ENCODE assay signal across 25 mouse cellular contexts in the genomic region with DNA sequence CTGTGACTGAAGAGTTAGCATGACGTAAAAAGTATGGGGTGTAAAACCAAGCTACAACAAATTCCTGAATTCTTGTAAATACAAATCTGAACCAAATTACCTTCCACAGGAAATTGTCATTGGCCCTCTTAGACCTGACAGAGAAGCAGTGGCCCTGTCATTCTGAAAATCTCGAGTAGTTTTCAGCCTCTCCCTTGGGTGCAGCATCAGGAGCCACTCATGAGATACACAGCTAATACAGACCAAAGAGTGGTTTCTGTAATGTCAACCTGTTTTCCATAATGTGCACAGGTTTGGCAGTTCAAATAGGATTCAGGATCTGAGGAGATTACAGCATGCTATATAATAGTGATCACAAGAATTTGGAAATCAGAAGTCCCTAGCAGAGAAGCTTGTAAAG. TPM values are rescaled to one million over a fixed set of nuclear protein-coding genes. Genes with fewer than 3 reads are reported as not detected.
DNase-seq lines count a peak whose midpoint lies in the region; ATAC-seq and TF ChIP-seq lines count a peak whose summit lies in the region.
"Had no signal": no experiment of that assay in that cellular context is flagged by ENCODE, and none has a peak within 500 bp of the region (broad histone marks: within the 10 kb centered on the region; RNA-seq: fewer than 3 reads in every experiment).

No protein-coding gene starts in this region.

- H3K4me2 ChIP-seq in liver, embryonic 11.5 days, result no peak overlapping the region
- no peak overlapping the region for H3K4me2 ChIP-seq in CH12.LX (ENCODE audit: insufficient read depth, low read depth, poor library complexity, severe bottlenecking)
- H3K4me2 ChIP-seq in liver, embryonic 14.5 days (ENCODE audit: low read depth), result no peak overlapping the region
- no peak overlapping the region for H3K4me2 ChIP-seq in midbrain, embryonic 11.5 days
- H3K4me2 ChIP-seq: embryonic facial prominence, embryonic 13.5 days; embryonic facial prominence, embryonic 15.5 days; forebrain, embryonic 13.5 days; forebrain, embryonic 15.5 days had no signal

- WGBS in liver, embryonic 11.5 days, result 68% methylated on average over 2 of the region's 2 CpGs
- WGBS in liver, embryonic 14.5 days (ENCODE audit: insufficient replicate concordance), result 65% methylated on average over 2 of the region's 2 CpGs
- 69% methylated on average over 2 of the region's 2 CpGs for WGBS in midbrain, embryonic 11.5 days

- no peaks in the 10 kb centered on the region for H3K27me3 ChIP-seq in liver, embryonic 11.5 days (replicated peaks; ENCODE audit: control insufficient read depth, insufficient read depth, low read length)
- H3K27me3 ChIP-seq in CH12.LX (replicated peaks) (no peaks in the 10 kb centered on the region), MEL (ENCODE audit: control insufficient read depth in 1 of 2, insufficient read depth in 2 of 2, low read length in 2 of 2) (no peaks in the 10 kb centered on the region)
- no peaks in the 10 kb centered on the region for H3K27me3 ChIP-seq in liver, embryonic 14.5 days (ENCODE audit: control insufficient read depth, insufficient read depth, low read length)
- no peaks in the 10 kb centered on the region for H3K27me3 ChIP-seq in midbrain, embryonic 11.5 days (ENCODE audit: control insufficient read depth, insufficient read depth, low read length)
- H3K27me3 ChIP-seq: embryonic facial prominence, embryonic 13.5 days; embryonic facial prominence, embryonic 15.5 days; forebrain, embryonic 13.5 days; forebrain, embryonic 15.5 days had no signal

- TF ChIP-seq CTCF in CH12.LX (conservative IDR thresholded peaks at IDR 0.05 in 1 of 2, IDR thresholded peaks at IDR 0.05 in 1 of 2; ENCODE audit: low read depth in 2 of 2, low read length in 2 of 2), result no peak
- TF ChIP-seq CTCF in MEL (IDR thresholded peaks at IDR 0.05 in 2 of 3, conservative IDR thresholded peaks at IDR 0.05 in 1 of 3; ENCODE audit: control insufficient read depth in 1 of 3, insufficient read depth in 1 of 3, low read depth in 2 of 3, low read length in 3 of 3, poor library complexity in 1 of 3, severe bottlenecking in 1 of 3), result no peak
- no peak for TF ChIP-seq CTCF in liver, embryonic 14.5 days (IDR thresholded peaks at IDR 0.05; ENCODE audit: low read depth)

- peaks cover 35% of the 10 kb centered on the region for H3K4me1 ChIP-seq in liver, embryonic 11.5 days (replicated peaks; ENCODE audit: control insufficient read depth, insufficient read depth, low read length)
- H3K4me1 ChIP-seq in CH12.LX (ENCODE audit: control insufficient read depth in 1 of 2, insufficient read depth in 2 of 2), result peaks cover 50 to 95% of the 10 kb centered on the region in 2 experiments
- peaks cover 50 to 60% of the 10 kb centered on the region in 2 experiments for H3K4me1 ChIP-seq in MEL (ENCODE audit: control insufficient read depth in 1 of 2, insufficient read depth in 2 of 2, low read length in 2 of 2)
- H3K4me1 ChIP-seq in liver, embryonic 14.5 days (replicated peaks; ENCODE audit: control insufficient read depth in 2 of 2, insufficient read depth in 2 of 2, low read length in 1 of 2), result peaks cover 43 to 52% of the 10 kb centered on the region in 2 experiments
- H3K4me1 ChIP-seq in midbrain, embryonic 11.5 days (ENCODE audit: control insufficient read depth, insufficient read depth, low read length), result no peaks in the 10 kb centered on the region
- H3K4me1 ChIP-seq: embryonic facial prominence, embryonic 13.5 days; embryonic facial prominence, embryonic 15.5 days; forebrain, embryonic 13.5 days; forebrain, embryonic 15.5 days had no signal

- H3K79me2 ChIP-seq in CH12.LX (replicated peaks; ENCODE audit: control insufficient read depth, extremely low read depth, insufficient read depth, poor library complexity, severe bottlenecking) (peaks cover 63% of the 10 kb centered on the region), MEL (ENCODE audit: control insufficient read depth, insufficient read depth, low read length, poor library complexity) (peaks cover 22% of the 10 kb centered on the region; the same call in 1 of the 2 replicates)

- H3K9me3 ChIP-seq in liver, embryonic 11.5 days (ENCODE audit: control insufficient read depth, low read length), result no peaks in the 10 kb centered on the region
- H3K9me3 ChIP-seq in CH12.LX (replicated peaks; ENCODE audit: low read length) (no peaks in the 10 kb centered on the region), MEL (replicated peaks; ENCODE audit: insufficient read depth, low read length) (no peaks in the 10 kb centered on the region)
- no peaks in the 10 kb centered on the region for H3K9me3 ChIP-seq in liver, embryonic 14.5 days (ENCODE audit: control insufficient read depth, low read length)
- H3K9me3 ChIP-seq in midbrain, embryonic 11.5 days (ENCODE audit: control insufficient read depth, low read length), result peaks cover 2% of the 10 kb centered on the region; the same call in 1 of the 2 replicates
- H3K9me3 ChIP-seq: embryonic facial prominence, embryonic 13.5 days; embryonic facial prominence, embryonic 15.5 days; forebrain, embryonic 13.5 days; forebrain, embryonic 15.5 days; G1E had no signal

- no peak overlapping the region for H3K9ac ChIP-seq in liver, embryonic 11.5 days (ENCODE audit: low read depth, low read length)
- no peak overlapping the region for H3K9ac ChIP-seq in CH12.LX (ENCODE audit: insufficient read depth, low read depth)
- H3K9ac ChIP-seq in MEL (ENCODE audit: control insufficient read depth, low read depth, low read length, poor library complexity, severe bottlenecking), result no peak overlapping the region
- H3K9ac ChIP-seq in liver, embryonic 14.5 days (replicated peaks), result no peak overlapping the region
- H3K9ac ChIP-seq in midbrain, embryonic 11.5 days (ENCODE audit: low read length), result no peak overlapping the region
- H3K9ac ChIP-seq: embryonic facial prominence, embryonic 13.5 days; embryonic facial prominence, embryonic 15.5 days; forebrain, embryonic 13.5 days; forebrain, embryonic 15.5 days; forebrain, postnatal 0 days had no signal

- no peak; the same call in 1 of the 2 replicates for TF ChIP-seq RAD21 in CH12.LX (IDR thresholded peaks at IDR 0.05; ENCODE audit: low read depth, low read length)
- TF ChIP-seq RAD21 in MEL (IDR thresholded peaks at IDR 0.05; ENCODE audit: low read depth, low read length), result no peak

- dilution Hi-C loops in CH12.LX (cut with MboI; ENCODE audit: extremely low pct_ligation_motif_present, extremely low pct_unique_long_range_greater_than_20kb, low sequenced_read_pairs), result no loop called here

- intact Hi-C loops in left cerebral cortex, postnatal 10 days (cut with DNase I), result no loop called here

- ATAC-seq in liver, embryonic 11.5 days (replicated peaks; ENCODE audit: low FRiP score), result no peak
- ATAC-seq in liver, embryonic 14.5 days (ENCODE audit: insufficient read depth), result no peak
- ATAC-seq in midbrain, embryonic 11.5 days (ENCODE audit: low FRiP score), result no peak
- ATAC-seq: forebrain, embryonic 13.5 days; forebrain, embryonic 15.5 days; forebrain, postnatal 0 days had no signal

- TF ChIP-seq POLR2A in CH12.LX (IDR thresholded peaks at IDR 0.05; ENCODE audit: low read depth, low read length) (no peak), MEL (IDR thresholded peaks at IDR 0.05; ENCODE audit: control insufficient read depth in 1 of 2, insufficient read depth in 1 of 2, low read depth in 1 of 2, low read length in 2 of 2, poor library complexity in 1 of 2) (no peak)

- H3K36me3 ChIP-seq in liver, embryonic 11.5 days (ENCODE audit: control insufficient read depth, insufficient read depth, low read length), result no peaks in the 10 kb centered on the region
- peaks cover 20 to 85% of the 10 kb centered on the region in 2 experiments for H3K36me3 ChIP-seq in CH12.LX (replicated peaks in 1 of 2; ENCODE audit: control insufficient read depth in 1 of 2, insufficient read depth in 1 of 2, low read length in 1 of 2)
- peaks cover 23 to 81% of the 10 kb centered on the region in 2 experiments for H3K36me3 ChIP-seq in MEL (ENCODE audit: control insufficient read depth in 1 of 2, insufficient read depth in 2 of 2, low read length in 2 of 2)
- H3K36me3 ChIP-seq in liver, embryonic 14.5 days (replicated peaks; ENCODE audit: control insufficient read depth, insufficient read depth, low read depth), result peaks cover 8% of the 10 kb centered on the region
- H3K36me3 ChIP-seq in midbrain, embryonic 11.5 days (ENCODE audit: control insufficient read depth, insufficient read depth, low read length), result no peaks in the 10 kb centered on the region
- H3K36me3 ChIP-seq: embryonic facial prominence, embryonic 13.5 days; embryonic facial prominence, embryonic 15.5 days; forebrain, embryonic 15.5 days had no signal

- no peak for DNase-seq in liver, embryonic 11.5 days (ENCODE audit: low spot score)
- DNase-seq in liver, result no peak
- DNase-seq in CH12.LX (ENCODE audit: extremely low read depth), result peak; percentile 73
- no peak for DNase-seq in MEL (ENCODE audit: low read depth, low spot score)
- DNase-seq in liver, embryonic 14.5 days (ENCODE audit: low read depth in 3 of 3, low spot score in 3 of 3), result no peak
- no peak for DNase-seq in midbrain, embryonic 11.5 days (ENCODE audit: low spot score, missing footprints)
- no peak for DNase-seq in left cerebral cortex, postnatal 10 days (ENCODE audit: extremely low spot score in 1 of 2, low spot score in 2 of 2)
- DNase-seq in gastrocnemius, postnatal 4 days (ENCODE audit: low spot score in 2 of 2), result no peak
- DNase-seq: adrenal gland, adult 2 months; adrenal gland, postnatal 10 days; adrenal gland, postnatal 25 days; cerebellum, adult 11 months; cerebellum, adult 18-20 months; cerebellum, adult 8-10 months; cerebellum, adult 9-11 months; cerebellum, postnatal 14 days; cerebellum, postnatal 36 days; embryo, embryonic 11 days; forebrain, postnatal 0 days had no signal

- H3K27ac ChIP-seq in liver, embryonic 11.5 days (ENCODE audit: low read depth, low read length), result peak overlapping the region; percentile 16; the same call in 1 of the 2 replicates
- H3K27ac ChIP-seq in CH12.LX (ENCODE audit: insufficient read depth, low read depth) (peak overlapping the region; percentile 14; the same call in 1 of the 2 replicates), MEL (ENCODE audit: control insufficient read depth, low read depth, low read length) (0 out of 2 replicates have a peak overlapping the region, but pooled peaks have one; percentile 19)
- peak overlapping the region; percentile 34 for H3K27ac ChIP-seq in liver, embryonic 14.5 days
- H3K27ac ChIP-seq in midbrain, embryonic 11.5 days (ENCODE audit: low read depth, low read length), result no peak overlapping the region
- H3K27ac ChIP-seq: embryonic facial prominence, embryonic 13.5 days; embryonic facial prominence, embryonic 15.5 days; forebrain, embryonic 13.5 days; forebrain, embryonic 15.5 days had no signal

- TF ChIP-seq EP300 in CH12.LX (IDR thresholded peaks at IDR 0.05; ENCODE audit: low read length) (peak; percentile 88), MEL (IDR thresholded peaks at IDR 0.05; ENCODE audit: low read depth in 1 of 2, low read length in 2 of 2) (no peak)
- TF ChIP-seq EP300 in liver, embryonic 14.5 days (IDR thresholded peaks at IDR 0.05; ENCODE audit: low read depth), result no peak

- no peak overlapping the region for H3K4me3 ChIP-seq in liver, embryonic 11.5 days (ENCODE audit: low read depth, low read length)
- no peak overlapping the region for H3K4me3 ChIP-seq in CH12.LX (replicated peaks in 1 of 3; ENCODE audit: low read depth in 2 of 3, low read length in 2 of 3, poor library complexity in 1 of 3)
- H3K4me3 ChIP-seq in MEL (ENCODE audit: control insufficient read depth in 1 of 2, insufficient read depth in 1 of 2, low read depth in 2 of 2, low read length in 2 of 2), result no peak overlapping the region
- H3K4me3 ChIP-seq in liver, embryonic 14.5 days (ENCODE audit: insufficient read depth in 1 of 2, low read depth in 2 of 2, low read length in 2 of 2), result no peak overlapping the region
- no peak overlapping the region for H3K4me3 ChIP-seq in midbrain, embryonic 11.5 days (ENCODE audit: low read depth, low read length)
- H3K4me3 ChIP-seq: embryonic facial prominence, embryonic 13.5 days; embryonic facial prominence, embryonic 15.5 days; erythroblast, embryonic 14.5 days; forebrain, embryonic 13.5 days; forebrain, embryonic 15.5 days had no signal

- in situ Hi-C loops in CH12.LX (cut with MboI; ENCODE audit: low pct_ligation_motif_present, low pct_unique_long_range_greater_than_20kb, low sequenced_read_pairs), result loop anchor here (5.0 kb wide), 1 partner anchor 40 kb away; no protein-coding TSS in a partner anchor

RNA-seq across cellular contexts. Expression of gene Ikzf1, which starts 52.8 kb away (rescaled TPM):
- polyA plus RNA-seq in liver, embryonic 11.5 days (2014; fragmentation: Nextera tagmentation; extraction: Ambion mirVana), result 105 and 120 TPM in 2 replicates
- total RNA-seq in CH12.LX (2012; rRNA removed) (44.0 and 51.2 TPM in 2 replicates), CH12.LX (2014; rRNA removed) (27.8 and 33.1 TPM in 2 replicates), MEL (2012; rRNA removed) (90.6 and 97.3 TPM in 2 replicates)
- polyA plus RNA-seq in CH12.LX (2012; ENCODE audit: insufficient read length, low read depth) (56.8 and 68.7 TPM in 2 replicates), MEL (2012; ENCODE audit: insufficient read depth in 1 of 2, insufficient read length in 2 of 2, low read depth in 1 of 2, low replicate concordance in 2 of 2, missing spikeins in 1 of 2) (100 to 1,000 TPM in 1 of 2 experiments, 10 to 100 TPM in 1; 28.0 to 128 TPM)
- polyA plus RNA-seq in liver, embryonic 14.5 days (2012; rRNA removed), result 63.3 and 65.4 TPM in 2 replicates
- polyA plus RNA-seq in liver, embryonic 14.5 days (2014; fragmentation: Nextera tagmentation; extraction: Ambion mirVana), result 46.6 and 60.5 TPM in 2 replicates
- 2.3 and 2.7 TPM in 2 replicates for polyA plus RNA-seq in midbrain, embryonic 11.5 days (2014; fragmentation: Nextera tagmentation; extraction: Ambion mirVana)
- 1 to 10 TPM; 3.2 to 3.6 TPM for total RNA-seq in left cerebral cortex, postnatal 10 days (2021)
- 1 to 10 TPM; 3.8 to 4.2 TPM for total RNA-seq in gastrocnemius, postnatal 4 days (2021)
